Mouse (Mus musculus) liver, postnatal 0 days (tissue): ENCODE measurements at regions not wholly inside any gene's neighbourhood (a gene's known extent, or its start where the extent isn't known, plus 50 kb on each side); places are given as distances from the start of the nearest gene placed in this dataset.

ENCODE experiments used
- ATAC-seq: fragments of 200-750 bp; cut with Nextera tagmentation; 2 replicates; pipeline ENCODE4 v1.8.0; 2017; ENCODE audit warnings: mild to moderate bottlenecking, moderate library complexity
- DNase-seq: peaks from one replicate; pipeline ENCODE4 v3.0.0-alpha.2; 2016
- H3K27ac ChIP-seq: fragments of 300-500 bp; sonication (generic); 2 replicates; pipeline ENCODE4 v1.5.1; 2014; ENCODE audit warnings: antibody characterized with exemption, moderate library complexity, mild to moderate bottlenecking, low read depth
- H3K27me3 ChIP-seq: fragments of 300-500 bp; sonication (generic); 2 replicates; pipeline ENCODE4 v1.6.1; 2014; ENCODE audit warnings: low read length, control low read depth, mixed read lengths; ENCODE audit not compliant: insufficient read depth
- H3K36me3 ChIP-seq: fragments of 300-500 bp; sonication (generic); replicated peaks from 2 replicates; pipeline ENCODE4 v1.6.1; 2014; ENCODE audit warnings: mild to moderate bottlenecking, control low read depth, low read length, moderate library complexity, mixed read lengths; ENCODE audit not compliant: insufficient read depth
- H3K4me1 ChIP-seq: fragments of 300-500 bp; sonication (generic); 2 replicates; pipeline ENCODE4 v1.6.1; 2014; ENCODE audit warnings: antibody characterized with exemption, mild to moderate bottlenecking, control low read depth; ENCODE audit not compliant: insufficient read depth
- H3K4me2 ChIP-seq: fragments of 300-500 bp; sonication (generic); 2 replicates; pipeline ENCODE4 v1.6.1; 2014; ENCODE audit warnings: low read depth, mild to moderate bottlenecking, low read length, moderate library complexity, mixed read lengths
- H3K4me3 ChIP-seq: fragments of 300-500 bp; sonication (generic); 2 replicates; pipeline ENCODE4 v1.5.1; 2014; ENCODE audit warnings: low read depth, low read length
- H3K9ac ChIP-seq: fragments of 300-500 bp; sonication (generic); replicated peaks from 2 replicates; pipeline ENCODE4 v1.6.1; 2014; ENCODE audit warnings: mild to moderate bottlenecking, moderate library complexity
- H3K9me3 ChIP-seq: fragments of 300-500 bp; sonication (generic); 2 replicates; pipeline ENCODE4 v1.6.1; 2016; ENCODE audit warnings: mild to moderate bottlenecking, control low read depth, low read length, mixed read lengths
- CTCF ChIP-seq: sonication (generic); IDR thresholded peaks from 2 replicates; pipeline ENCODE4 v1.5.1; 2016; ENCODE audit warnings: antibody characterized with exemption, low read depth
- EP300 ChIP-seq: IDR thresholded peaks from 2 replicates; pipeline ENCODE4 v1.6.1; 2016; ENCODE audit warnings: antibody characterized with exemption, low read depth, mild to moderate bottlenecking
- WGBS: fragments of 180-500 bp; shearing (Covaris S2); extraction: QIAGEN DNeasy Blood & Tissue Kit; methylation state at CpG from one replicate; pipeline ENCODE4 v1.1.7; 2014; ENCODE audit not compliant: insufficient replicate concordance; 5-methylcytosine and 5-hydroxymethylcytosine counted together

DNA sequence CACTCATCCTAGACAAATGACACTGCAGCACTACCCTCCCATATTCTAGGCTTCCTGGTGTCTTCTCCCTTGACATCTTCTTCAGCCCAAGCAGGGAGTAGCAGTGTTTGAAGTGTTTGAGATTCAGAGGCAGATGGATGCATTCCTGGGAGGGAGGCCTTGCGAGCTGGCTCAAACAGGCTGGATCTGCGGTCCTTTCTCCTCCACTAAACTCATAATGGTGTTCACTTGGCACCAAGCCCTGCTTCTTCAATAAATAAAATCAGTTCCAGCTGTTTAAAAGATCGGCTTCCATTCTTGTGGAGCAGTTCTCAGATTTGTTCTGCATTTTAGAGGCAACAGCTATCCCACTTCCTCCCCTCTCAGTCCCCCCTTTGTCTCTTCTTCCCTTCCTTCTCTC is 79.3 kb upstream of the Paqr3 start:
- Histone ChIP-seq H3K9me3 (no peaks in the 10 kb centered on the region), H3K36me3 (no peaks in the 10 kb centered on the region), H3K27ac (no peak overlapping the region), H3K4me1 (no peaks in the 10 kb centered on the region), H3K4me2 (no peak overlapping the region), H3K4me3 (no peak overlapping the region), H3K27me3 (no peaks in the 10 kb centered on the region), H3K9ac (no peak overlapping the region)
- TF ChIP-seq EP300: no peak
- TF ChIP-seq CTCF: no peak
- DNase-seq (no peak), ATAC-seq (no peak)
- WGBS: 69% methylated on average over 3 of the region's 3 CpGs

- no peak overlapping the region for H3K4me3 ChIP-seq
- H3K27ac ChIP-seq: no peak overlapping the region
- no peaks in the 10 kb centered on the region for H3K9me3 ChIP-seq
- H3K4me1 ChIP-seq: no peaks in the 10 kb centered on the region
- ATAC-seq (no peak), DNase-seq (no peak)
- 79% methylated on average over 9 of the region's 9 CpGs for WGBS
- no peak overlapping the region for H3K9ac ChIP-seq
- TF ChIP-seq EP300 (no peak), CTCF (no peak)
- H3K36me3 ChIP-seq: no peaks in the 10 kb centered on the region
- H3K27me3 ChIP-seq: no peaks in the 10 kb centered on the region
- H3K4me2 ChIP-seq: no peak overlapping the region
Measured at GRCm38 (mm10) chr5:97184512-97184911, 73.1 kb upstream of the Paqr3 start.

GRCm38 (mm10) chr5:97181249-97181648 is 69.9 kb upstream of the Paqr3 start:
- WGBS: 83% methylated on average over 1 of the region's 1 CpGs
- Histone ChIP-seq H3K36me3 (no peaks in the 10 kb centered on the region), H3K9ac (no peak overlapping the region), H3K4me1 (no peaks in the 10 kb centered on the region), H3K4me2 (no peak overlapping the region), H3K27me3 (no peaks in the 10 kb centered on the region), H3K27ac (no peak overlapping the region), H3K4me3 (no peak overlapping the region), H3K9me3 (no peaks in the 10 kb centered on the region)
- no peak for DNase-seq
- TF ChIP-seq CTCF (no peak), EP300 (no peak)
- no peak for ATAC-seq

DNA sequence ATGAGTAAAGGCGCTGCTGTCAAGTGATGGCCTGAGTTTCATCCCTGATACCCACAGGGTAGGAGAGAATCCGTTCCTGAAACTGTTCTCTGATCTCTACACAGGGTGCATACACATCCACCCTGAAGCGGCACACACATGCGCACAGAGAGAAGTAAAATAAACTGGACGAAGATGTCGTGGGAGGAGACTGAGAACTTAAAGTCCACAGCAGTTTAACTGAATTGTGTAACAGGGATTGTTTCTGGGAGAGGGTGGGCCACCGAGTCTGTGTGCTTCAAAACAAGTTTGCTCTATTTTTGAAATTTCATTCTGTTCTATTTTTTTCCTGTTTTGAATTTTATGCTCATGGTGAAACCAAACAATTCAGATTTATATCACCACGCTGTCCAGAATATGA is 63.0 kb upstream of the Paqr3 start:
- no peak overlapping the region for H3K4me3 ChIP-seq
- TF ChIP-seq CTCF (no peak), EP300 (no peak)
- H3K9me3 ChIP-seq: no peaks in the 10 kb centered on the region
- no peak overlapping the region for H3K9ac ChIP-seq
- H3K4me1 ChIP-seq: no peaks in the 10 kb centered on the region
- ATAC-seq: no peak
- no peak overlapping the region for H3K4me2 ChIP-seq
- WGBS: 74% methylated on average over 8 of the region's 8 CpGs
- DNase-seq: no peak
- no peaks in the 10 kb centered on the region for H3K36me3 ChIP-seq
- H3K27ac ChIP-seq: no peak overlapping the region
- H3K27me3 ChIP-seq: no peaks in the 10 kb centered on the region

GRCm38 (mm10) chr5:97167401-97168249 is 56.2 kb upstream of the Paqr3 start:
- DNase-seq (no peak), ATAC-seq (no peak)
- H3K27ac ChIP-seq: no peak overlapping the region
- H3K4me3 ChIP-seq: no peak overlapping the region
- H3K27me3 ChIP-seq: no peaks in the 10 kb centered on the region
- TF ChIP-seq EP300 (no peak), CTCF (no peak)
- H3K4me1 ChIP-seq: no peaks in the 10 kb centered on the region
- no peak overlapping the region for H3K4me2 ChIP-seq
- H3K9me3 ChIP-seq: no peaks in the 10 kb centered on the region
- H3K36me3 ChIP-seq: no peaks in the 10 kb centered on the region
- no peak overlapping the region for H3K9ac ChIP-seq
- WGBS: 65% methylated on average over 18 of the region's 18 CpGs

- Histone ChIP-seq H3K4me3 (no peak overlapping the region), H3K27ac (no peak overlapping the region), H3K4me1 (no peaks in the 10 kb centered on the region), H3K27me3 (no peaks in the 10 kb centered on the region), H3K9ac (no peak overlapping the region), H3K9me3 (no peaks in the 10 kb centered on the region), H3K36me3 (no peaks in the 10 kb centered on the region), H3K4me2 (no peak overlapping the region)
- ATAC-seq: no peak
- no peak for DNase-seq
- WGBS: 70% methylated on average over 4 of the region's 4 CpGs
- no peak for TF ChIP-seq EP300
- no peak for TF ChIP-seq CTCF
Measured at GRCm38 (mm10) chr5:97166128-97166883, 54.9 kb upstream of the Paqr3 start.
